Mouse (Mus musculus): Measurements from ENCODE around the gene Tlk2. TPM values are rescaled to one million over a fixed set of nuclear protein-coding genes. Genes with fewer than 3 reads are reported as not detected.
A peak's percentile ranks its signal among the peaks of the same experiment; 100 is the strongest.

Tlk2 gene
- polyA plus RNA-seq, 1 experiment from 2014 or later, result 7.4 TPM

GRCm38 (mm10) chr11:105312972-105313632, 134.5 kb downstream of the Tlk2 start:
- ATAC-seq (ENCODE audit: low FRiP score, low TSS enrichment) (peak; percentile 55), DNase-seq (ENCODE audit: low spot score) (no peak)
- no peak for TF ChIP-seq EP300 (optimal IDR thresholded peaks at IDR 0.05)
- Histone ChIP-seq H3K4me2 (replicated peaks; ENCODE audit: low read depth) (no peak overlapping the region), H3K9me3 (ENCODE audit: control insufficient read depth, low read length) (no peaks in the 10 kb centered on the region), H3K36me3 (ENCODE audit: control insufficient read depth, insufficient read depth, low read length) (no peaks in the 10 kb centered on the region), H3K27ac (replicated peaks) (no peak overlapping the region), H3K27me3 (ENCODE audit: control insufficient read depth, insufficient read depth, low read length) (no peaks in the 10 kb centered on the region), H3K9ac (ENCODE audit: low read length) (no peak overlapping the region), H3K4me3 (ENCODE audit: low read depth, low read length) (no peak overlapping the region), H3K4me1 (replicated peaks; ENCODE audit: control insufficient read depth, insufficient read depth) (no peaks in the 10 kb centered on the region)
- WGBS, result 46% methylated on average over 10 of the region's 10 CpGs

DNA sequence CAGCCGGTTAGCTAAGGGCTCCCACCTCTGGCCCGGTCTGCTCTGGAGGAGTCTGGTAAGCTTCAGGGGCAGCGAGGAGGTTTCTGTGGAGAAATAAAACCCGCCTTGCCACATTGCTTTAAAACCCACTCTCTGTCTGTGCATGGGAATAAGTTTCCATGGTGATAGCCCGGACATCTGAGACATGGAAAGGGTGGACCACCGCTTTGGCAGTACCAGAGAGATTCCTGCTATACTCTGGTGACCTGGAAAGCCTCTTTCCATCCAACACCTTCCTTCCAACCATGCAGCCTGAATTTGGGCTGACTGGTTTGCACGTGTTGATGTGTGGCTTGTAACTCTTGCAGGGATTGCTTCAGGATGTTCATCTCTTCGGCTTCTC, 135.0 kb downstream of the Tlk2 start:
- Histone ChIP-seq H3K36me3 (ENCODE audit: control insufficient read depth, insufficient read depth, low read length) (no peaks in the 10 kb centered on the region), H3K4me1 (replicated peaks; ENCODE audit: control insufficient read depth, insufficient read depth) (no peaks in the 10 kb centered on the region), H3K27ac (replicated peaks) (no peak overlapping the region), H3K9ac (ENCODE audit: low read length) (no peak overlapping the region), H3K9me3 (ENCODE audit: control insufficient read depth, low read length) (no peaks in the 10 kb centered on the region), H3K27me3 (ENCODE audit: control insufficient read depth, insufficient read depth, low read length) (no peaks in the 10 kb centered on the region), H3K4me3 (ENCODE audit: low read depth, low read length) (no peak overlapping the region), H3K4me2 (replicated peaks; ENCODE audit: low read depth) (no peak overlapping the region)
- ATAC-seq (ENCODE audit: low FRiP score, low TSS enrichment) (0 out of 2 replicates have a peak, but pooled peaks have one; percentile 12), DNase-seq (ENCODE audit: low spot score) (no peak)
- 59% methylated on average over 8 of the region's 8 CpGs for WGBS
- TF ChIP-seq CTCF (IDR thresholded peaks at IDR 0.05; ENCODE audit: low read depth), result no peak
- no peak for TF ChIP-seq EP300 (optimal IDR thresholded peaks at IDR 0.05)

- ATAC-seq (ENCODE audit: low FRiP score, low TSS enrichment) (no peak), DNase-seq (ENCODE audit: low spot score) (no peak)
- no peaks in the 10 kb centered on the region for H3K9me3 ChIP-seq (ENCODE audit: control insufficient read depth, low read length)
- 67% methylated on average over 8 of the region's 8 CpGs for WGBS
- H3K4me1 ChIP-seq (replicated peaks; ENCODE audit: control insufficient read depth, insufficient read depth), result no peaks in the 10 kb centered on the region
- H3K9ac ChIP-seq (ENCODE audit: low read length), result no peak overlapping the region
- H3K4me2 ChIP-seq (replicated peaks; ENCODE audit: low read depth), result no peak overlapping the region
- TF ChIP-seq EP300 (optimal IDR thresholded peaks at IDR 0.05) (no peak), CTCF (IDR thresholded peaks at IDR 0.05; ENCODE audit: low read depth) (no peak)
- H3K27me3 ChIP-seq (ENCODE audit: control insufficient read depth, insufficient read depth, low read length), result no peaks in the 10 kb centered on the region
- no peaks in the 10 kb centered on the region for H3K36me3 ChIP-seq (ENCODE audit: control insufficient read depth, insufficient read depth, low read length)
- no peak overlapping the region for H3K4me3 ChIP-seq (ENCODE audit: low read depth, low read length)
- H3K27ac ChIP-seq (replicated peaks), result no peak overlapping the region
Measured at GRCm38 (mm10) chr11:105315296-105315695, 136.7 kb downstream of the Tlk2 start.

- Histone ChIP-seq H3K4me1 (replicated peaks; ENCODE audit: control insufficient read depth, insufficient read depth) (no peaks in the 10 kb centered on the region), H3K27me3 (ENCODE audit: control insufficient read depth, insufficient read depth, low read length) (no peaks in the 10 kb centered on the region), H3K27ac (replicated peaks) (no peak overlapping the region), H3K4me2 (replicated peaks; ENCODE audit: low read depth) (no peak overlapping the region), H3K9me3 (ENCODE audit: control insufficient read depth, low read length) (no peaks in the 10 kb centered on the region), H3K9ac (ENCODE audit: low read length) (no peak overlapping the region), H3K4me3 (ENCODE audit: low read depth, low read length) (no peak overlapping the region), H3K36me3 (ENCODE audit: control insufficient read depth, insufficient read depth, low read length) (no peaks in the 10 kb centered on the region)
- no peak for ATAC-seq (ENCODE audit: low FRiP score, low TSS enrichment)
- WGBS, result 95% methylated on average over 4 of the region's 4 CpGs
- DNase-seq (ENCODE audit: low spot score), result no peak
- TF ChIP-seq CTCF (IDR thresholded peaks at IDR 0.05; ENCODE audit: low read depth) (no peak), EP300 (optimal IDR thresholded peaks at IDR 0.05) (no peak)
Measured at GRCm38 (mm10) chr11:105316121-105316520, 137.5 kb downstream of the Tlk2 start.

DNA sequence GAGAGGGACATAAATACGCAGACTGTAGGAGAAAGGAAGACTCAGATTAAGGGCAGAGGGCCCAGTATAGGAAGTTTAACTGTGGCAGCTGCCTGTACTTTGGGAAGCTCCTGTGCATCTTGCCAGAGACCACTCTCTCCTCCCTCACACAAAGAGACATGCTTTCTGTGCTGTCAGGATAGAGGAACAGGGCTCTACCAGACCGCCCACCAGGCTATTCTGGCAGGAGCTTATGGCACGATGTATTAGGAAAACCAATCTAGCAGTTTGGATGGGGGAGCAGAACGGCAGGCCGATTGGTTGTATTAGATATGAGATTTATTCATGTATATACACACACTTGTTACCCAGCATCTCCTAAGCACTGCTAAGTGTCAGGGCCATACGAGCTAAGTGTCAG, 139.2 kb downstream of the Tlk2 start:
- H3K36me3 ChIP-seq (ENCODE audit: control insufficient read depth, insufficient read depth, low read length), result no peaks in the 10 kb centered on the region
- ATAC-seq (ENCODE audit: low FRiP score, low TSS enrichment) (no peak), DNase-seq (ENCODE audit: low spot score) (no peak)
- no peak overlapping the region for H3K4me3 ChIP-seq (ENCODE audit: low read depth, low read length)
- no peak overlapping the region for H3K27ac ChIP-seq (replicated peaks)
- H3K27me3 ChIP-seq (ENCODE audit: control insufficient read depth, insufficient read depth, low read length), result no peaks in the 10 kb centered on the region
- no peaks in the 10 kb centered on the region for H3K4me1 ChIP-seq (replicated peaks; ENCODE audit: control insufficient read depth, insufficient read depth)
- H3K4me2 ChIP-seq (replicated peaks; ENCODE audit: low read depth), result no peak overlapping the region
- no peak overlapping the region for H3K9ac ChIP-seq (ENCODE audit: low read length)
- TF ChIP-seq EP300 (optimal IDR thresholded peaks at IDR 0.05) (no peak), CTCF (IDR thresholded peaks at IDR 0.05; ENCODE audit: low read depth) (no peak)
- H3K9me3 ChIP-seq (ENCODE audit: control insufficient read depth, low read length), result no peaks in the 10 kb centered on the region
- WGBS, result 87% methylated on average over 6 of the region's 6 CpGs

GRCm38 (mm10) chr11:105321090-105321489, 142.5 kb downstream of the Tlk2 start:
- ATAC-seq (ENCODE audit: low FRiP score, low TSS enrichment), result no peak
- Histone ChIP-seq H3K9ac (ENCODE audit: low read length) (no peak overlapping the region), H3K4me2 (replicated peaks; ENCODE audit: low read depth) (no peak overlapping the region), H3K27ac (replicated peaks) (no peak overlapping the region), H3K27me3 (ENCODE audit: control insufficient read depth, insufficient read depth, low read length) (no peaks in the 10 kb centered on the region), H3K4me1 (replicated peaks; ENCODE audit: control insufficient read depth, insufficient read depth) (no peaks in the 10 kb centered on the region), H3K9me3 (ENCODE audit: control insufficient read depth, low read length) (no peaks in the 10 kb centered on the region), H3K4me3 (ENCODE audit: low read depth, low read length) (no peak overlapping the region), H3K36me3 (ENCODE audit: control insufficient read depth, insufficient read depth, low read length) (no peaks in the 10 kb centered on the region; the same call in 1 of the 2 replicates)
- TF ChIP-seq CTCF (IDR thresholded peaks at IDR 0.05; ENCODE audit: low read depth), result no peak
- TF ChIP-seq EP300 (optimal IDR thresholded peaks at IDR 0.05), result no peak
- WGBS, result 50% methylated on average over 2 of the region's 2 CpGs
- no peak for DNase-seq (ENCODE audit: low spot score)
